Mouse (Mus musculus) hindbrain, embryonic 11.5 days (tissue): ENCODE measurements at regions not wholly inside any gene's neighbourhood (a gene's known extent, or its start where the extent isn't known, plus 50 kb on each side); places are given as distances from the start of the nearest gene placed in this dataset.
A peak's percentile ranks its signal among the peaks of the same experiment; 100 is the strongest.

Experiments
- ATAC-seq: fragments of 200-750 bp; cut with Nextera tagmentation; 2 replicates; pipeline ENCODE4 v1.8.0; 2017; ENCODE audit warnings: mild to moderate bottlenecking, moderate TSS enrichment, moderate library complexity; ENCODE audit not compliant: low FRiP score
- DNase-seq: peaks from one replicate; pipeline ENCODE4 v3.0.0-alpha.2; 2015; ENCODE audit warnings: low spot score
- H3K27ac ChIP-seq: fragments of 300-500 bp; sonication (generic); 2 replicates; pipeline ENCODE4 v1.5.1; 2014; ENCODE audit warnings: mild to moderate bottlenecking, low read depth, low read length
- H3K27me3 ChIP-seq: fragments of 300-500 bp; sonication (generic); 2 replicates; pipeline ENCODE4 v1.6.1; 2014; ENCODE audit warnings: mild to moderate bottlenecking, low read length, moderate library complexity, mixed read lengths; ENCODE audit not compliant: control insufficient read depth, insufficient read depth
- H3K36me3 ChIP-seq: fragments of 300-500 bp; sonication (generic); 2 replicates; pipeline ENCODE4 v1.6.1; 2014; ENCODE audit warnings: mild to moderate bottlenecking, low read length, moderate library complexity, mixed read lengths; ENCODE audit not compliant: control insufficient read depth, insufficient read depth
- H3K4me1 ChIP-seq: fragments of 300-500 bp; sonication (generic); replicated peaks from 2 replicates; pipeline ENCODE4 v1.6.1; 2014; ENCODE audit warnings: low read length, mixed read lengths; ENCODE audit not compliant: control insufficient read depth, insufficient read depth
- H3K4me2 ChIP-seq: fragments of 300-500 bp; sonication (generic); replicated peaks from 2 replicates; pipeline ENCODE4 v1.6.1; 2014; ENCODE audit warnings: mild to moderate bottlenecking, low read depth, low read length
- H3K4me3 ChIP-seq: fragments of 300-500 bp; sonication (generic); 2 replicates; pipeline ENCODE4 v1.5.1; 2014; ENCODE audit warnings: low read depth, low read length
- H3K9ac ChIP-seq: fragments of 300-500 bp; sonication (generic); 2 replicates; pipeline ENCODE4 v1.6.1; 2014; ENCODE audit warnings: low read depth, low read length
- H3K9me3 ChIP-seq: fragments of 300-500 bp; sonication (generic); 2 replicates; pipeline ENCODE4 v1.6.1; 2016; ENCODE audit warnings: low read length; ENCODE audit not compliant: control insufficient read depth
- WGBS: fragments of 180-500 bp; shearing (Covaris S2); extraction: QIAGEN DNeasy Blood & Tissue Kit; methylation state at CpG from one replicate; pipeline ENCODE4 v1.1.7; 2014; 5-methylcytosine and 5-hydroxymethylcytosine counted together

- Histone ChIP-seq H3K4me2 (no peak overlapping the region), H3K27ac (no peak overlapping the region), H3K4me3 (no peak overlapping the region), H3K9me3 (no peaks in the 10 kb centered on the region), H3K27me3 (no peaks in the 10 kb centered on the region), H3K9ac (no peak overlapping the region), H3K4me1 (no peaks in the 10 kb centered on the region), H3K36me3 (no peaks in the 10 kb centered on the region)
- ATAC-seq (no peak), DNase-seq (no peak)
These were observed 424.2 kb downstream of the Cntn6 start for GRCm38 (mm10) chr6:104916787-104917186.

GRCm38 (mm10) chr6:104922577-104922976 is 430.0 kb downstream of the Cntn6 start:
- no peak for ATAC-seq
- H3K4me2 ChIP-seq = no peak overlapping the region
- WGBS = 98% methylated on average over 1 of the region's 1 CpGs

GRCm38 (mm10) chr6:104926088-104926487 is 433.5 kb downstream of the Cntn6 start:
- Histone ChIP-seq H3K4me1 (no peaks in the 10 kb centered on the region), H3K4me2 (no peak overlapping the region), H3K27me3 (no peaks in the 10 kb centered on the region), H3K27ac (no peak overlapping the region), H3K36me3 (no peaks in the 10 kb centered on the region), H3K4me3 (no peak overlapping the region), H3K9ac (no peak overlapping the region), H3K9me3 (no peaks in the 10 kb centered on the region)
- no peak for ATAC-seq
- DNase-seq = no peak

More at GRCm38 (mm10) chr6:104922577-104922976, 430.0 kb downstream of the Cntn6 start:
- Histone ChIP-seq H3K9me3 (no peaks in the 10 kb centered on the region), H3K4me3 (no peak overlapping the region), H3K27me3 (no peaks in the 10 kb centered on the region), H3K36me3 (no peaks in the 10 kb centered on the region), H3K9ac (no peak overlapping the region), H3K27ac (no peak overlapping the region), H3K4me1 (no peaks in the 10 kb centered on the region)
- DNase-seq = no peak

- Histone ChIP-seq H3K4me3 (no peak overlapping the region), H3K36me3 (no peaks in the 10 kb centered on the region), H3K27me3 (no peaks in the 10 kb centered on the region), H3K27ac (no peak overlapping the region), H3K9ac (no peak overlapping the region), H3K9me3 (no peaks in the 10 kb centered on the region), H3K4me2 (no peak overlapping the region), H3K4me1 (no peaks in the 10 kb centered on the region)
- WGBS = 78% methylated on average over 5 of the region's 5 CpGs
- no peak for DNase-seq
- ATAC-seq = no peak
These were observed 437.7 kb downstream of the Cntn6 start for GRCm38 (mm10) chr6:104930284-104930683.

GRCm38 (mm10) chr6:104932153-104932552 is 439.6 kb downstream of the Cntn6 start:
- H3K36me3 ChIP-seq = no peaks in the 10 kb centered on the region
- no peak overlapping the region for H3K4me3 ChIP-seq
- WGBS = 96% methylated on average over 4 of the region's 4 CpGs
- DNase-seq (no peak), ATAC-seq (no peak)
- no peak overlapping the region for H3K4me2 ChIP-seq
- H3K4me1 ChIP-seq = no peaks in the 10 kb centered on the region
- H3K27ac ChIP-seq = no peak overlapping the region
- H3K9ac ChIP-seq = no peak overlapping the region
- no peaks in the 10 kb centered on the region for H3K27me3 ChIP-seq
- no peaks in the 10 kb centered on the region for H3K9me3 ChIP-seq

GRCm38 (mm10) chr6:104939134-104939533 is 446.5 kb downstream of the Cntn6 start:
- ATAC-seq (peak; percentile 47; the same call in 1 of the 2 replicates), DNase-seq (no peak)
- Histone ChIP-seq H3K4me3 (no peak overlapping the region), H3K9me3 (no peaks in the 10 kb centered on the region), H3K27me3 (no peaks in the 10 kb centered on the region), H3K27ac (no peak overlapping the region), H3K4me2 (no peak overlapping the region), H3K9ac (no peak overlapping the region), H3K4me1 (no peaks in the 10 kb centered on the region), H3K36me3 (no peaks in the 10 kb centered on the region)
- WGBS = 89% methylated on average over 1 of the region's 1 CpGs

GRCm38 (mm10) chr6:104974517-104974916 is 481.9 kb downstream of the Cntn6 start:
- no peak for DNase-seq
- Histone ChIP-seq H3K27ac (no peak overlapping the region), H3K4me2 (no peak overlapping the region), H3K4me1 (no peaks in the 10 kb centered on the region), H3K36me3 (no peaks in the 10 kb centered on the region), H3K4me3 (no peak overlapping the region), H3K9ac (no peak overlapping the region), H3K27me3 (no peaks in the 10 kb centered on the region), H3K9me3 (no peaks in the 10 kb centered on the region)
- ATAC-seq = no peak

GRCm38 (mm10) chr6:104984144-104984543 is 491.6 kb downstream of the Cntn6 start:
- no peak overlapping the region for H3K9ac ChIP-seq
- no peak for ATAC-seq
- no peak for DNase-seq
- H3K4me3 ChIP-seq = no peak overlapping the region
- H3K36me3 ChIP-seq = no peaks in the 10 kb centered on the region
- H3K27ac ChIP-seq = no peak overlapping the region
- H3K4me2 ChIP-seq = no peak overlapping the region
- no peaks in the 10 kb centered on the region for H3K9me3 ChIP-seq
- no peaks in the 10 kb centered on the region for H3K27me3 ChIP-seq
- WGBS = 43% methylated on average over 1 of the region's 1 CpGs
- no peaks in the 10 kb centered on the region for H3K4me1 ChIP-seq

GRCm38 (mm10) chr6:104989863-104990262 is 497.3 kb downstream of the Cntn6 start:
- no peak for DNase-seq
- 89% methylated on average over 4 of the region's 4 CpGs for WGBS
- H3K36me3 ChIP-seq = no peaks in the 10 kb centered on the region
- H3K9ac ChIP-seq = no peak overlapping the region
- no peaks in the 10 kb centered on the region for H3K4me1 ChIP-seq
- no peaks in the 10 kb centered on the region for H3K27me3 ChIP-seq
- no peak overlapping the region for H3K4me3 ChIP-seq
- H3K4me2 ChIP-seq = no peak overlapping the region
- H3K27ac ChIP-seq = no peak overlapping the region
- no peaks in the 10 kb centered on the region for H3K9me3 ChIP-seq
- ATAC-seq = no peak
